Mouse (Mus musculus) liver, adult 2 months (tissue): ENCODE measurements around the gene Naaladl2.

Experiments used
- CTCF ChIP-seq: fragments of 200-500 bp; IDR thresholded peaks from 2 replicates; pipeline ENCODE4 v1.5.1; 2011; ENCODE audit warnings: low read depth, low read length, control low read depth
- POLR2A ChIP-seq: fragments of 200-500 bp; IDR thresholded peaks from 2 replicates; pipeline ENCODE4 v1.6.1; 2011; ENCODE audit warnings: low read length, control low read depth; ENCODE audit not compliant: insufficient read depth; ENCODE audit errors: extremely low read depth

GRCm38 (mm10) chr3:24749055-24749454 is 395.0 kb downstream of the Naaladl2 start:
- TF ChIP-seq CTCF (no peak), POLR2A (no peak)
